Mouse (Mus musculus): ENCODE results near the gene Bex1.
"Not testable (repeated sequence)": the region's sequence is repeated elsewhere in the genome, so short reads cannot be mapped to it uniquely, and the experiment has no call there.

Bex1 gene

GRCm38 (mm10) chrX:136214729-136215677 lies at the start of gene Bex1, which contains the start of gene Tceal7:
Gene Bex1 (minus strand): TSS chrX:136215513.
Gene Tceal7 (plus strand): TSS chrX:136214779.
- not testable (repeated sequence) for DNase-seq (ENCODE audit: low read depth, low spot score)

GRCm38 (mm10) chrX:136252023-136252729 lies 36.9 kb upstream of the Bex1 start:
- no peak for DNase-seq (ENCODE audit: low read depth, low spot score)

GRCm38 (mm10) chrX:136249671-136250070 lies 34.4 kb upstream of the Bex1 start:
- no peak for DNase-seq (ENCODE audit: low read depth, low spot score)

- DNase-seq (ENCODE audit: low read depth, low spot score): no peak
Measured at GRCm38 (mm10) chrX:136248811-136249210, 33.5 kb upstream of the Bex1 start.

- DNase-seq (ENCODE audit: low read depth, low spot score): peak; percentile 80
Measured at GRCm38 (mm10) chrX:136245521-136246071, 30.3 kb upstream of the Bex1 start.

- DNase-seq (ENCODE audit: low read depth, low spot score): peak; percentile 89
Measured at GRCm38 (mm10) chrX:136244574-136245229, 29.4 kb upstream of the Bex1 start, which contains the start of gene Tceal9. Gene Tceal9 (plus strand): TSS chrX:136245079.

GRCm38 (mm10) chrX:136243181-136243580 lies 27.9 kb upstream of the Bex1 start:
- DNase-seq (ENCODE audit: low read depth, low spot score): no peak

GRCm38 (mm10) chrX:136238118-136238517 lies 22.8 kb upstream of the Bex1 start:
- peak; percentile 8 for DNase-seq (ENCODE audit: low read depth, low spot score)

GRCm38 (mm10) chrX:136227768-136228167 lies 12.5 kb upstream of the Bex1 start:
- no peak for DNase-seq (ENCODE audit: low read depth, low spot score)

- no peak for DNase-seq (ENCODE audit: low read depth, low spot score)
Measured at GRCm38 (mm10) chrX:136223714-136224113, 8.4 kb upstream of the Bex1 start.

GRCm38 (mm10) chrX:136216303-136216702 lies 990 bp upstream of the Bex1 start:
- DNase-seq (ENCODE audit: low read depth, low spot score): no peak

- DNase-seq (ENCODE audit: low read depth, low spot score): peak; percentile 54
Measured at GRCm38 (mm10) chrX:136213396-136213795, 1.9 kb downstream of the Bex1 start.

GRCm38 (mm10) chrX:136204406-136204805 lies 10.9 kb downstream of the Bex1 start:
- no peak for DNase-seq (ENCODE audit: low read depth, low spot score)

- peak; percentile 62 for DNase-seq (ENCODE audit: low read depth, low spot score)
Measured at GRCm38 (mm10) chrX:136203664-136204066, 11.6 kb downstream of the Bex1 start, which contains the start of gene Tceal5. Gene Tceal5 (minus strand): TSS chrX:136203876.

- DNase-seq (ENCODE audit: low read depth, low spot score): no peak
Measured at GRCm38 (mm10) chrX:136203257-136203656, 12.1 kb downstream of the Bex1 start.

GRCm38 (mm10) chrX:136196873-136197272 lies 18.4 kb downstream of the Bex1 start:
- peak; percentile 67 for DNase-seq (ENCODE audit: low read depth, low spot score)

- DNase-seq (ENCODE audit: low read depth, low spot score): peak; percentile 48
Measured at GRCm38 (mm10) chrX:136195193-136195944, 19.9 kb downstream of the Bex1 start.

GRCm38 (mm10) chrX:136183107-136183506 lies 32.2 kb downstream of the Bex1 start:
- DNase-seq (ENCODE audit: low read depth, low spot score): no peak

GRCm38 (mm10) chrX:136180897-136181553 lies 34.3 kb downstream of the Bex1 start:
- peak; percentile 62 for DNase-seq (ENCODE audit: low read depth, low spot score)

- peak; percentile 9 for DNase-seq (ENCODE audit: low read depth, low spot score)
Measured at GRCm38 (mm10) chrX:136172786-136173185, 42.5 kb downstream of the Bex1 start.

Measured in ES-CJ7 (cell line).